Mouse (Mus musculus) MEL (cell line): ENCODE data around the gene Kif26b.

Source experiments
- CTCF ChIP-seq, 3 experiments: IDR thresholded peaks in 2 of 3; conservative IDR thresholded peaks in 1 of 3; 2 replicates each; pipeline ENCODE4 v1.5.1; 2011 to 2012; ENCODE audit warnings: low read length in 3 of 3, low read depth in 2 of 3, mild to moderate bottlenecking in 2 of 3, improper control_type of control experiment in 1 of 3, inconsistent platforms in 1 of 3, mixed read lengths in 1 of 3, moderate library complexity in 1 of 3; ENCODE audit not compliant: control insufficient read depth in 1 of 3, insufficient read depth in 1 of 3, poor library complexity in 1 of 3, severe bottlenecking in 1 of 3
- ELF1 ChIP-seq: IDR thresholded peaks from 2 replicates; pipeline ENCODE4 v1.6.1; 2014; ENCODE audit warnings: low read depth, mild to moderate bottlenecking, inconsistent platforms, low read length, improper control_type of control experiment, moderate library complexity
- EP300 ChIP-seq, 2 experiments: IDR thresholded peaks; 2 replicates each; pipeline ENCODE4 v1.6.1; 2011; ENCODE audit warnings: improper control_type of control experiment in 2 of 2, low read length in 2 of 2, low read depth in 1 of 2, mild to moderate bottlenecking in 1 of 2
- GATA1 ChIP-seq: IDR thresholded peaks from 2 replicates; pipeline ENCODE4 v1.6.1; 2011; ENCODE audit warnings: low read depth, low read length, improper control_type of control experiment
- HCFC1 ChIP-seq: IDR thresholded peaks from 2 replicates; pipeline ENCODE4 v1.6.1; 2012; ENCODE audit warnings: low read depth, mild to moderate bottlenecking, inconsistent platforms, low read length, improper control_type of control experiment, moderate library complexity
- MEF2A ChIP-seq: IDR thresholded peaks from 2 replicates; pipeline ENCODE4 v1.6.1; 2014; ENCODE audit warnings: low read depth, mild to moderate bottlenecking, inconsistent platforms, low read length, improper control_type of control experiment; ENCODE audit not compliant: poor library complexity, insufficient replicate concordance, severe bottlenecking; ENCODE audit errors: extremely low read depth
- NELFE ChIP-seq: IDR thresholded peaks from 2 replicates; pipeline ENCODE4 v1.6.1; 2011; ENCODE audit warnings: low read depth, low read length, improper control_type of control experiment
- POLR2A ChIP-seq, 2 experiments: IDR thresholded peaks; 2 replicates each; pipeline ENCODE4 v1.6.1; 2011 to 2012; ENCODE audit warnings: low read length in 2 of 2, mild to moderate bottlenecking in 2 of 2, control low read depth in 1 of 2, improper control_type of control experiment in 1 of 2, low read depth in 1 of 2, moderate library complexity in 1 of 2; ENCODE audit not compliant: control insufficient read depth in 1 of 2, insufficient read depth in 1 of 2, poor library complexity in 1 of 2
- POLR2AphosphoS2 ChIP-seq: IDR thresholded peaks from 2 replicates; pipeline ENCODE4 v1.6.1; 2011; ENCODE audit warnings: low read length, improper control_type of control experiment
- RCOR1 ChIP-seq: IDR thresholded peaks from 2 replicates; pipeline ENCODE4 v1.6.1; 2012; ENCODE audit warnings: low read depth, mild to moderate bottlenecking, inconsistent platforms, low read length, improper control_type of control experiment
- TAL1 ChIP-seq: IDR thresholded peaks from 2 replicates; pipeline ENCODE4 v1.6.1; 2012; ENCODE audit warnings: mild to moderate bottlenecking, inconsistent platforms, low read length, moderate library complexity, mixed read lengths
- TBP ChIP-seq: IDR thresholded peaks from 2 replicates; pipeline ENCODE4 v1.8.0; 2011; ENCODE audit warnings: low read depth, low read length, improper control_type of control experiment
- UBTF ChIP-seq: IDR thresholded peaks from 2 replicates; pipeline ENCODE4 v1.6.1; 2012; ENCODE audit warnings: low read depth, mild to moderate bottlenecking, inconsistent platforms, low read length, improper control_type of control experiment, moderate library complexity, borderline replicate concordance; ENCODE audit not compliant: insufficient read depth

- TF ChIP-seq HCFC1 (no peak), TAL1 (no peak), POLR2A (IDR thresholded peaks at IDR 0.05; ENCODE audit: control insufficient read depth in 1 of 2, insufficient read depth in 1 of 2, low read depth in 1 of 2, low read length in 2 of 2, poor library complexity in 1 of 2) (no peak), CTCF (IDR thresholded peaks at IDR 0.05 in 2 of 3, conservative IDR thresholded peaks at IDR 0.05 in 1 of 3; ENCODE audit: control insufficient read depth in 1 of 3, insufficient read depth in 1 of 3, low read depth in 2 of 3, low read length in 3 of 3, poor library complexity in 1 of 3, severe bottlenecking in 1 of 3) (no peak), ELF1 (no peak), RCOR1 (no peak), POLR2AphosphoS2 (no peak), GATA1 (no peak), EP300 (IDR thresholded peaks at IDR 0.05; ENCODE audit: low read depth in 1 of 2, low read length in 2 of 2) (no peak), TBP (no peak), MEF2A (no peak), UBTF (no peak), NELFE (no peak)
These were observed 193.9 kb downstream of the Kif26b start for GRCm38 (mm10) chr1:178722793-178723192.
